Mouse (Mus musculus) naive thymus-derived CD4-positive, alpha-beta T cell, adult 2 months (primary cell): ENCODE measurements around the gene Zdhhc18.
A peak's percentile ranks its signal among the peaks of the same experiment; 100 is the strongest.

ENCODE experiments used
- DNase-seq: peaks from one replicate; pipeline ENCODE4 v3.0.0-alpha.2; 2011; ENCODE audit warnings: low read depth

The Zdhhc18 gene

GRCm38 (mm10) chr4:133649989-133650699 lies at the start of gene Zdhhc18:
Gene Zdhhc18 (minus strand): TSS chr4:133650154.
- DNase-seq: peak; percentile 93

- no peak for DNase-seq
Observed at GRCm38 (mm10) chr4:133695363-133695762, 45.4 kb upstream of the Zdhhc18 start.

- no peak for DNase-seq
Observed at GRCm38 (mm10) chr4:133690252-133690651, 40.3 kb upstream of the Zdhhc18 start.

- DNase-seq: no peak
Observed at GRCm38 (mm10) chr4:133688417-133689067, 38.6 kb upstream of the Zdhhc18 start.

- no peak for DNase-seq
Observed at GRCm38 (mm10) chr4:133687126-133687525, 37.2 kb upstream of the Zdhhc18 start.

GRCm38 (mm10) chr4:133686512-133686911 lies 36.6 kb upstream of the Zdhhc18 start:
- no peak for DNase-seq

GRCm38 (mm10) chr4:133680206-133680786 lies 30.3 kb upstream of the Zdhhc18 start:
- DNase-seq: no peak

- DNase-seq: no peak
Observed at GRCm38 (mm10) chr4:133679629-133680028, 29.7 kb upstream of the Zdhhc18 start.

GRCm38 (mm10) chr4:133677266-133677665 lies 27.3 kb upstream of the Zdhhc18 start:
- DNase-seq: peak; percentile 59

GRCm38 (mm10) chr4:133676189-133676588 lies 26.2 kb upstream of the Zdhhc18 start:
- DNase-seq: no peak

GRCm38 (mm10) chr4:133675594-133676016 lies 25.7 kb upstream of the Zdhhc18 start:
- DNase-seq: no peak

- DNase-seq: peak; percentile 37
Observed at GRCm38 (mm10) chr4:133674331-133674695, 24.4 kb upstream of the Zdhhc18 start.

GRCm38 (mm10) chr4:133673666-133674330 lies 23.8 kb upstream of the Zdhhc18 start:
- DNase-seq: peak; percentile 51

- peak; percentile 76 for DNase-seq
Observed at GRCm38 (mm10) chr4:133672845-133673647, 23.1 kb upstream of the Zdhhc18 start.

- DNase-seq: peak; percentile 94
Observed at GRCm38 (mm10) chr4:133671881-133672844, 22.2 kb upstream of the Zdhhc18 start, which contains the start of gene Pigv. Gene Pigv (minus strand): TSS chr4:133672647.

- peak; percentile 82 for DNase-seq
Observed at GRCm38 (mm10) chr4:133671184-133671880, 21.4 kb upstream of the Zdhhc18 start.

GRCm38 (mm10) chr4:133669652-133670210 lies 19.8 kb upstream of the Zdhhc18 start:
- no peak for DNase-seq

- no peak for DNase-seq
Observed at GRCm38 (mm10) chr4:133668537-133668936, 18.6 kb upstream of the Zdhhc18 start.

GRCm38 (mm10) chr4:133666199-133666598 lies 16.2 kb upstream of the Zdhhc18 start:
- peak; percentile 58 for DNase-seq

GRCm38 (mm10) chr4:133665118-133665517 lies 15.2 kb upstream of the Zdhhc18 start:
- no peak for DNase-seq
